Mouse (Mus musculus) c-Kit-positive CD71-positive TER-119-negative erythroid progenitor cells, embryonic 14.5 days (primary cell): ENCODE measurements around the gene Agmat.

ENCODE experiments used
- DNase-seq: peaks from one replicate; pipeline ENCODE4 v3.0.0-alpha.2; 2013; ENCODE audit warnings: low read depth

Agmat gene

GRCm38 (mm10) chr4:141746578-141747346 lies at the start of gene Agmat:
Gene Agmat (plus strand): TSS chr4:141746672.
- no peak for DNase-seq

DNA sequence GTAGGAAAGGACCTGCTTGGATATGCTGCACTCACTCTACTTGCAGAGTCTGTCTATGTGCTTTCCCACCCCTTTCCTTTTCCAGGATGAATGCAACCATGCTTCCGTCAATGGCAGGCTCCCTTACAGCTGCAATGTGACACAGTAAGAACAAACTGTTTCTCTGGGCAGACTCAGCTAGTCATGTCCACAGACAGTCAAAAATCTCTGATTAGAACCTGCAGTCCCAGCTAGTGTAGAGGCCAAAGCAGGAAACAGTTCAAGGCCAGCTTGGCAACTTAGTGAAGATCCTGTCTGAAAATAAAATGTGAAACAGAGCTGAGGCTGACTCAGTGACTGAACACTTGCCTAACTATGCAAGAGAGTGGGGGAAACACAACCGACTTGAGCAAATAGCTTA lies 41.8 kb upstream of the Agmat start:
- no peak for DNase-seq

GRCm38 (mm10) chr4:141705331-141705730 lies 41.1 kb upstream of the Agmat start:
- no peak for DNase-seq

- no peak for DNase-seq
Measured at GRCm38 (mm10) chr4:141708005-141708404, 38.5 kb upstream of the Agmat start.

GRCm38 (mm10) chr4:141708971-141709370 lies 37.5 kb upstream of the Agmat start:
- DNase-seq: no peak

GRCm38 (mm10) chr4:141711250-141711649 lies 35.2 kb upstream of the Agmat start:
- no peak for DNase-seq

DNA sequence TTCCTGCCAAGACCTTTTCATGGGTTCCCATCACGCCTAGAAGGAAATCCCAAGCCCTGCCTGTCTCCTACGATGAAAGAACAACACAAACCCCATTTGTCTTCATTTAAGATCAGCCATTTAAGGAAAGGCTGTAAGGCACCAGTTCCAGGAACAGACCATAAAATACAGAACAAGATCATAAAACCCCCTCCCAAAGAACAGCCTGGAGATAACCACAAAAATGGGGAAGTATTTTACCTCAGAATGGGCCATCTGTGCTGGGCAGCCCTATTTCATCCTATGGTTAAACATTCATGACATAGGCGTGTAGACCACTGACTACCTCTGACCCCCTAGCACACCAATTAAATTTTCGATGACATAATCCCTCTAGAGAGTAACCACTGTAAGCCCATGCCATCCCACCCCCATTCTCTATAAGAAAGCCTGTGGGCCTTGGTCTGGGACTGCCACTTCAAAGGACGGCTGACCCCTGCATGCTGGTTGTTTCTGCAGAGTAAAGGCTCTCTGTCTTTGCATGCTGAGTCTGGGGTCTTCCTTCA lies 32.8 kb upstream of the Agmat start:
- no peak for DNase-seq

DNA sequence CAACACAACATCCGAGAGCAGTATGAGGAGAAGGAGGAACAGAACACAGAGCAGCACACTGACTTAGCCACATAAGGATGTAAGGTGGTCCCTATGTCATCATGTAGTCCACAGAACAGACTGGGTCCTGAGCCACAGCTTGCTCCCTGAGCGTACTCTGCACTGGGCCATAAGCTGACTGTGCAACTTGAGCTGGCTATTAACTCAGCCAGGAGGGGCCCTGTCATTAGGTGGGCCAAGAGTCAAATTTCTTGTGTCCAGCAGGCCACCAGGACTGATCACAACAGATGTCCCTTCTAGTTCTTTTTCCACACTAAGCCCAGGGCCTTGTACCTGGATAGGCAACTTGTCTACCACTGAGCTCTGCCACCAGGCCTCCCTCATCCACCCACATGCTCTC lies 31.4 kb upstream of the Agmat start:
- DNase-seq: no peak

DNA sequence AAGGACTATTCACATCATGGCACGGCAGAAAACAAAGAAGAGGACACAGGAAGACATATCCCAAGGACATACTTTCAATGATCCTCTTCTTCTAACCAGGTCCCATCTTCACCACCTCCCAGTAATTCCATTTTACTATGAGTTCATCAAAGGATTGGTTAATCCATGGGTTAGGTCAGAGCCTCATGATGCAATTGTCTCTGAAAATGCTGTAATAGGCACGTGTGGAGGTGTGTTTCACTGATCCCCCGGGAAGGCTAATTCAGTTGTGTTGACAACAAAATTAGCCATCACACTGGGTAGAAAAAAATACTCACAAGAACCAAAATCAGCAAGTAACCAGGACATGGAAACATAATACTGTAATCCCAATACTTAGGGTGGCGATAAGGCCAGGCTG lies 28.8 kb upstream of the Agmat start:
- no peak for DNase-seq

DNA sequence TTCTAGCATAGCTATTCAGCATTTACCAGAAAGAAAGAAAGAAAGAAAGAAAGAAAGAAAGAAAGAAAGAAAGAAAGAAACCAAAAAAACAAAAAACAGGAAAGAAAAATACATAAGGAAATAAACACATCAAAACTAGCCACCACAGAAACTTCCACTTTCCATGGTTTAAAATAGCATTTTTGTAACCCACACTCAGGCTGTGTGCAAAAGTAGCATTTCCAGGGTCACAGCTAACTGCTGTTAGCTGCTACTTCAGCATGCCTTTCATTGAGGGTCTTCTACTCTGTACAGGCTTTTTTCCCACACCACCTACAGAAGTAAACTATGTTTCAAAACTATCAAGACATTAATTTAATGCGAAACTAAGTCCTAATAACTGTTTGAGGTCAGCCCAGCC lies 27.2 kb upstream of the Agmat start:
- no peak for DNase-seq

DNA sequence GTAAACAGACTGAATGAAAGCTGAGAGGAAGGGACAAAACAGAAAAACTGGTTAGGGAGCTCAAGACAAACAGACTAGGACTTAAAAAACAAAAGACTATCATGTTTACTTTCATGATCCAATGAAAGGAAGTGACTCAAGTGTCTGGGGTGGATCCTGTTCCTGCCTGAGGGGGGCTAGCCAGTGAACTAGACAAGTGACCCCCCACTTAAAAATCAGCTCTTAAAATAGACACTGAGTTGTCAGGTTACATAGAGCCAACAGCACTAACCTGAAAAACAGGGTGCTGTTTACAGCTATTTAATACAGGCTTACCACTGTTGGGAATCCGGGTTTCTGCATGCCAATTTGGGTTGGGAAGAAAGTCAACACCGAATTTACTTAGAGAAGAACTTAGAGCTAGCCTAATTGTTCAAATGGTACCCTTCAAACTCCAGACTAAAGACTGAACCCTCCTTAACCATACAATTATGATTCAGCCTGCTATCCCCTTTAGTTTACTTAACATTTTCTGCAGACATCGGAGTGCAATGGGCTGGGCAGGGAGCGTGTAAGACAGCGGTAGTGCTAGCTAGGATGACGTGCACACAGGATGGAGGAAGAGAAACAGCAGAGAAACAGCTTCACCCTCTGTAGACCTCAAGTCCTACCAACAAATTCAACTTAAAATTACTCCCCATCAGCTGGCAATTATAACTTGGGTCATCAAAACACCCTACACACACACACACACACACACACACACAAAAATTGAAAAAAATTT lies 25.5 kb upstream of the Agmat start:
- DNase-seq: no peak

DNA sequence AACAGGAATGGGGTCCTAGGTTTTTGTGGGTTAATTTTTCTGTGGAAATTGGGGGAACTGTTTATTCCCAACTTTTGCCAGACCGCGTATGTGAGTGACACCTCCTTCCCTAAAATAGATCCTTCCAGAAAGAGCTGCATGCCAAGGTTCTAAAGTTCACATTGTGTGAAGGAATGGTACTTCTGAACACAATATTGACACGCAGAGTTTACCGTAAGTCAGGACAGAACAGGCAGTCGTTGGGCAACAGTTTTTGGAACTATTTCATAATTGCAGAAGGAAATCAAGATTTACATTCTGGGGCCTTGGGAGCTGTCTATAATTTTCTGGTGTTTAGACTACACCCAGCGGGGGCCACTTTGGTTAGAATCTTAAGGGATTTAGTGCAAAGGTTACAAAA lies 24.5 kb upstream of the Agmat start:
- DNase-seq: no peak

- peak; percentile 81 for DNase-seq
Measured at GRCm38 (mm10) chr4:141722731-141723672, 23.5 kb upstream of the Agmat start, which contains the start of gene Ddi2. Gene Ddi2 (minus strand): TSS chr4:141723419.

DNA sequence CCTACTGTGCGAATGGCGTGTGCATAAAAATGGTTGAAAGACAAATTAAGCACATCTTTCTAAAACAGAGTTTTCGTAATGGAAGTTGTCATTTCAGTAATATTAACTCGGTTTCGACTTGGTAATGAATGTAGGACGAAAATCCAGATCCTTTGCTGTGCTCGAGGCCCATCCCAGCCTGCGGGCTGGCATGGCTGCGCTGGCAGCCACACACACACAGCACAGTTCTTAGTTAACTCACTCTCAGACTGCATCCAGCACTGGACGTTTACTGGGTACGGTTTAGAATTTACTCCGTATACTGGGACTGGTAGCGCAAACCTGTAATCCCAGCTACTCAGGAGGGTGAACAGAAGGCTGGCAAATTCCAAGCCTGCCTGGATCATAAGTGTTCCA lies 22.8 kb upstream of the Agmat start:
- DNase-seq: no peak

GRCm38 (mm10) chr4:141724594-141724993 lies 21.9 kb upstream of the Agmat start:
- DNase-seq: no peak

- no peak for DNase-seq
Measured at GRCm38 (mm10) chr4:141725277-141725676, 21.2 kb upstream of the Agmat start.

- no peak for DNase-seq
Measured at GRCm38 (mm10) chr4:141725738-141726137, 20.7 kb upstream of the Agmat start.

DNA sequence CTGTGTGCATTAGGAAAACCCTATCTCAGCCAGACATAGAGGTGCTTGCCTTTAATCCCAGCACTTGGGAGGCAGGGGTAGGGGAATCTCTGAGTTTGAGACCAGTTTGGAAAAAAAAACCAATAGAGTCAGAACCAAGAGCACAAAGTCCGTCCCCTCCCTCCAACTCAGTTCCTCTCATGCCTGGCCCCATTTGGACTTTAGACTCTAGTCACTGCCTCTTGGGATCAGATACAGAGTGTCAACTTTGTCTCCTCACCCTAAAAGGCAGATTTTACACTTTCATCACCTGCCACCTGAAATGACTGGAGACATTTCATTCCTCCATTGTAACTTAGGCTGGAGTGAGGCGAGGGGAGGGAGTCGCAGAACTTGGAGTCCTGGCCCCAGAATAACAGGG lies 17.2 kb upstream of the Agmat start:
- DNase-seq: no peak

DNA sequence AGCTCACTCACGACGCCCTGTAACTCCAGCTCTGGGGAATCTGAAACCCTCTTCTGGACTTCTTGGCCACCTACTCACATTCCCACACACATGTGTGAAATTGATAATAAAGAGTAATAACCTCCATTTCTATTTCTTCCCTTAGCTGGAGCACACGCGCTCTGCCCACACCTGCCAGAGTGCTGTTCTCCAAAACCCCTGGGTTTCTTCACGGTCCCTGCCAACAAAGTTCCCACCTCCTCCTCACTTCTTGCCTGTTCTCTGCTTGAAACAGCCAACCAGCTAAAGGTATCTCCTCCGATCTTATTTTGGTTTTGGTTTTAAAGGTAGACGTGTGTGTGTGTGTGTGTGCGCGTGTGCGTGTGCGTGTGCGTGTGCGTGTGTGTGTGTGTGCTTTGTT lies 16.1 kb upstream of the Agmat start:
- DNase-seq: no peak

DNA sequence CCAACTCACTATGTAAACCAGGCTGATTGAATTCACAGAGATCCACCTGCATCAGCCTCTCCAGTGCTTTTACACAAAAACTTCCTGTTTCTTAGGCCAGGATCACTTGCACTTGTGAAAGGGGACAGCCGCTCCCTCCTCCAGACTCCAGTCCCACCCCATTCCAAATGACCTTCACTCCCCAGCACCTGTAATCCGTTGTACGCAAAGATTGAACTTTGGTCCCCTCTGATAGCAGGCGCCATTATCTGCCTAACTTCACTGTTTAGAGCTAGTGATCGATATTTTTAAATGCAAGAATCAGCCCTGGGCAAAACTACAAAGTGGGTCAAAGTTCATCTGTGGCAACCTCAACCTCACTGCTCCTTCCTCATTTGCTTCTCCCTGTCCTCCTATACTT lies 14.7 kb upstream of the Agmat start:
- DNase-seq: no peak

DNA sequence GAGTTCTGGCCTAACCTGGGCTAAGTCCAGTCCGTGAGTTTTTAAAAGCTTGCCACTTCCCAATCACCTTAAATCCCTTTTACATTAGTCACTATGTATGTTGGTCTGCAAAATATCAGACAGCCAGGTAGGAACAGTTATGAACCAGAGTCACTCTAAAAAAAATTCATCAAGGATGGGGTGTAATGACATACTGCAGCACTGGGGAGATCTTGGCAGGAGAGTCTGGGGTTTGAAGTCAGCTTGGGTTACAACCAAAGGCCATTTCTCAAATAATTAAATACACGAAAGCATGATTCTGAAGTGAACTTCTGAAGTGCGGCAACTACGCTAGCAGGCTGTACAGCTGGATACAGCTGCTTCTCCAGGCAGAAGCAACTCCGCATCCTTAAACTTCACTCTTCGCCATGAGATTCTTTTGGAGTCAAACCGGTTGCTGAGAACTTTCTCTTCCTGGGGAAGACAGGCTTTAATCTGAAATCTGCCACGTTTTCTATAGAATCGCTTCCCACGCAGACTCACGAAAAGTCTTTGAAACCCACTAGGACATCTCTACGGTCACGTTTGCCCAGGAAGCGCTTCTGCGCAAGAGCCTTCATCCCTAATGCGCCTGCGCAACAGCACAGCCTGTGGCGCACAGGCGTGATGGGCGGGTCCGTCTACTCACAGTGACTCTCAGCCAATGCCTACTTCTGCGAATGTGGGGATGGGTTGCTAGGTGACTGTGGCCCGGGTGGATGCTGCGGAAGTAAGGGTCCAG lies 11.8 kb upstream of the Agmat start:
- peak; percentile 86 for DNase-seq
